Mouse (Mus musculus) MEL (cell line): ENCODE results near the gene Antxr1. TPM values are rescaled to one million over a fixed set of nuclear protein-coding genes. Genes with fewer than 3 reads are reported as not detected.

Source experiments
- DNase-seq: peaks from one replicate; pipeline ENCODE4 v3.0.0; 2011; ENCODE audit warnings: low read depth, low spot score
- H3K27ac ChIP-seq: 2 replicates; pipeline ENCODE4 v1.5.1; 2012; ENCODE audit warnings: low read depth, mild to moderate bottlenecking, control low read depth, low read length, moderate library complexity; ENCODE audit not compliant: control insufficient read depth
- H3K27me3 ChIP-seq, 2 experiments: fragments of 150-350 bp in 1 of 2; sonication (generic) in 1 of 2; 2 replicates each; pipeline ENCODE4 v1.6.1; 2012; ENCODE audit warnings: low read length in 2 of 2, mild to moderate bottlenecking in 2 of 2, improper control_type of control experiment in 1 of 2, moderate library complexity in 1 of 2; ENCODE audit not compliant: insufficient read depth in 2 of 2, control insufficient read depth in 1 of 2
- H3K36me3 ChIP-seq, 2 experiments: 2 replicates each; pipeline ENCODE4 v1.6.1; 2012 to 2014; ENCODE audit warnings: low read length in 2 of 2, improper control_type of control experiment in 1 of 2, inconsistent platforms in 1 of 2, mild to moderate bottlenecking in 1 of 2; ENCODE audit not compliant: insufficient read depth in 2 of 2, control insufficient read depth in 1 of 2
- H3K4me1 ChIP-seq, 2 experiments: fragments of 150-350 bp in 1 of 2; sonication (generic) in 1 of 2; 2 replicates each; pipeline ENCODE4 v1.6.1; 2012; ENCODE audit warnings: low read length in 2 of 2, improper control_type of control experiment in 1 of 2, mild to moderate bottlenecking in 1 of 2; ENCODE audit not compliant: insufficient read depth in 2 of 2, control insufficient read depth in 1 of 2
- H3K4me3 ChIP-seq, 2 experiments: fragments of 150-350 bp in 1 of 2; sonication (generic) in 1 of 2; 2 replicates each; pipeline ENCODE4 v1.5.1; 2012; ENCODE audit warnings: low read depth in 2 of 2, low read length in 2 of 2, mild to moderate bottlenecking in 2 of 2, moderate library complexity in 2 of 2, control low read depth in 1 of 2, improper control_type of control experiment in 1 of 2; ENCODE audit not compliant: control insufficient read depth in 1 of 2, insufficient read depth in 1 of 2
- H3K79me2 ChIP-seq: 2 replicates; pipeline ENCODE4 v1.6.1; 2012; ENCODE audit warnings: mild to moderate bottlenecking, low read length, moderate library complexity; ENCODE audit not compliant: control insufficient read depth, poor library complexity, insufficient read depth
- H3K9ac ChIP-seq: 2 replicates; pipeline ENCODE4 v1.6.1; 2012; ENCODE audit warnings: low read depth, mild to moderate bottlenecking, control low read depth, low read length, moderate library complexity; ENCODE audit not compliant: control insufficient read depth, poor library complexity, severe bottlenecking
- H3K9me3 ChIP-seq: fragments of 150-350 bp; sonication (generic); replicated peaks from 2 replicates; pipeline ENCODE4 v1.6.1; 2012; ENCODE audit warnings: mild to moderate bottlenecking, low read length, improper control_type of control experiment, moderate library complexity; ENCODE audit not compliant: insufficient read depth
- BHLHE40 ChIP-seq: IDR thresholded peaks from 2 replicates; pipeline ENCODE4 v1.6.1; 2012; ENCODE audit warnings: low read depth, mild to moderate bottlenecking, inconsistent platforms, low read length, improper control_type of control experiment, borderline replicate concordance
- CHD2 ChIP-seq: IDR thresholded peaks from 2 replicates; pipeline ENCODE4 v1.6.1; 2011; ENCODE audit warnings: low read length, improper control_type of control experiment
- CTCF ChIP-seq, 3 experiments: IDR thresholded peaks in 2 of 3; conservative IDR thresholded peaks in 1 of 3; 2 replicates each; pipeline ENCODE4 v1.5.1; 2011 to 2012; ENCODE audit warnings: low read length in 3 of 3, low read depth in 2 of 3, mild to moderate bottlenecking in 2 of 3, improper control_type of control experiment in 1 of 3, inconsistent platforms in 1 of 3, mixed read lengths in 1 of 3, moderate library complexity in 1 of 3; ENCODE audit not compliant: control insufficient read depth in 1 of 3, insufficient read depth in 1 of 3, poor library complexity in 1 of 3, severe bottlenecking in 1 of 3
- ETS1 ChIP-seq: IDR thresholded peaks from 2 replicates; pipeline ENCODE4 v1.6.1; 2012; ENCODE audit warnings: low read depth, mild to moderate bottlenecking, inconsistent platforms, low read length, improper control_type of control experiment, moderate library complexity
- GABPA ChIP-seq: IDR thresholded peaks from 2 replicates; pipeline ENCODE4 v1.6.1; 2012; ENCODE audit warnings: low read depth, mild to moderate bottlenecking, inconsistent platforms, low read length, improper control_type of control experiment, moderate library complexity
- KAT2A ChIP-seq: conservative IDR thresholded peaks from 2 replicates; pipeline ENCODE4 v1.6.1; 2012; ENCODE audit warnings: low read depth, low read length, improper control_type of control experiment, inconsistent platforms
- MAFK ChIP-seq: IDR thresholded peaks from 2 replicates; pipeline ENCODE4 v1.6.1; 2011; ENCODE audit warnings: low read depth, mild to moderate bottlenecking, low read length, improper control_type of control experiment, borderline replicate concordance
- MAX ChIP-seq: IDR thresholded peaks from 2 replicates; pipeline ENCODE4 v1.6.1; 2011; ENCODE audit warnings: low read length, improper control_type of control experiment
- MAZ ChIP-seq: IDR thresholded peaks from 2 replicates; pipeline ENCODE4 v1.6.1; 2012; ENCODE audit warnings: low read depth, mild to moderate bottlenecking, inconsistent platforms, low read length, improper control_type of control experiment
- MEF2A ChIP-seq: IDR thresholded peaks from 2 replicates; pipeline ENCODE4 v1.6.1; 2014; ENCODE audit warnings: low read depth, mild to moderate bottlenecking, inconsistent platforms, low read length, improper control_type of control experiment; ENCODE audit not compliant: poor library complexity, insufficient replicate concordance, severe bottlenecking; ENCODE audit errors: extremely low read depth
- MYC ChIP-seq: IDR thresholded peaks from 2 replicates; pipeline ENCODE4 v1.6.1; 2011; ENCODE audit warnings: low read depth, mild to moderate bottlenecking, low read length, improper control_type of control experiment, moderate library complexity
- NELFE ChIP-seq: IDR thresholded peaks from 2 replicates; pipeline ENCODE4 v1.6.1; 2011; ENCODE audit warnings: low read depth, low read length, improper control_type of control experiment
- NRF1 ChIP-seq: IDR thresholded peaks from 2 replicates; pipeline ENCODE4 v1.6.1; 2014; ENCODE audit warnings: low read depth, mild to moderate bottlenecking, inconsistent platforms, low read length, improper control_type of control experiment, moderate library complexity; ENCODE audit not compliant: poor library complexity, insufficient read depth, severe bottlenecking
- POLR2A ChIP-seq, 2 experiments: IDR thresholded peaks; 2 replicates each; pipeline ENCODE4 v1.6.1; 2011 to 2012; ENCODE audit warnings: low read length in 2 of 2, mild to moderate bottlenecking in 2 of 2, control low read depth in 1 of 2, improper control_type of control experiment in 1 of 2, low read depth in 1 of 2, moderate library complexity in 1 of 2; ENCODE audit not compliant: control insufficient read depth in 1 of 2, insufficient read depth in 1 of 2, poor library complexity in 1 of 2
- POLR2AphosphoS2 ChIP-seq: IDR thresholded peaks from 2 replicates; pipeline ENCODE4 v1.6.1; 2011; ENCODE audit warnings: low read length, improper control_type of control experiment
- POLR2AphosphoS5 ChIP-seq: IDR thresholded peaks from 2 replicates; pipeline ENCODE4 v1.6.1; 2012; ENCODE audit warnings: low read depth, borderline replicate concordance, mild to moderate bottlenecking, inconsistent platforms, low read length, moderate library complexity, mixed read lengths
- SIN3A ChIP-seq: IDR thresholded peaks from 2 replicates; pipeline ENCODE4 v1.6.1; 2012; ENCODE audit warnings: low read length, improper control_type of control experiment, inconsistent platforms
- TCF12 ChIP-seq: IDR thresholded peaks from 2 replicates; pipeline ENCODE4 v1.6.1; 2014; ENCODE audit warnings: low read depth, mild to moderate bottlenecking, inconsistent platforms, low read length, improper control_type of control experiment, moderate library complexity
- UBTF ChIP-seq: IDR thresholded peaks from 2 replicates; pipeline ENCODE4 v1.6.1; 2012; ENCODE audit warnings: low read depth, mild to moderate bottlenecking, inconsistent platforms, low read length, improper control_type of control experiment, moderate library complexity, borderline replicate concordance; ENCODE audit not compliant: insufficient read depth
- ZC3H11A ChIP-seq: IDR thresholded peaks from 2 replicates; pipeline ENCODE4 v1.6.1; 2012; ENCODE audit warnings: low read depth, mild to moderate bottlenecking, inconsistent platforms, low read length, improper control_type of control experiment
- ZMIZ1 ChIP-seq: IDR thresholded peaks from 2 replicates; pipeline ENCODE4 v1.6.1; 2012; ENCODE audit warnings: low read depth, mild to moderate bottlenecking, inconsistent platforms, low read length, improper control_type of control experiment, moderate library complexity
- polyA plus RNA-seq, 2 experiments: library from polyadenylated mRNA; stranded (reverse) in 1 of 2; unstranded in 1 of 2; fragments of >175 nt in 1 of 2; fragments of >200 nt in 1 of 2; gene quantifications; 2 replicates each; pipeline versions ENCODE4 v1.2.1 to v1.2.4; 2012; ENCODE audit warnings: low replicate concordance in 2 of 2, low read depth in 1 of 2; ENCODE audit not compliant: insufficient read length in 2 of 2, insufficient read depth in 1 of 2, missing spikeins in 1 of 2
- total RNA-seq: library from RNA; depleted of rRNA; stranded (reverse); fragments of 300-350 nt; gene quantifications from 2 replicates; pipeline ENCODE4 v1.2.3, GENCODE M21; 2012

Gene Antxr1
- total and polyA plus RNA-seq, 3 experiments, result 0.10 TPM; not detected in 2

DNA sequence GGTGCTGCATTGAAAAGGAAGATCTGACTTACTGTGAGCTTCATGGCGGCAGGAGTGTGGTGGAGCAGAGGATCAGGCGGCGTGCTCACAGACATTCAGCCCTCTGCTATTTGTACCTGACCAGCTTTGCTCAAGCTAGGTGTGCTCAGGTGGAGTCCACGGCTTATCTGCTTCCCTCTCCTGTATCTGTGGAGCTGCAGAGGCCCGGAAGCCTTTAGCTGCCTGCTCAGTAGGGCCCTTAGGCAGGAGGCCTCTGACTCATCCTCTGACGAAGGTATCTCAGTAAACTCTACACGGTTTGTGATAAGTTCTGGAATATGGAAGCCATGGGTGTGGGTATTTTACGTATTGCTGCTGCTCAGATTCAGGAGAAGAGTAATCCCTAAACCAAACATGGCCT, 15.2 kb upstream of the Antxr1 start, which contains the start of gene Gkn1:
Gene Gkn1 (minus strand): TSS at position 114 of the 400 bp plus-strand sequence.
- no peak for DNase-seq
- H3K4me3 ChIP-seq, result no peak within 1 kb of the TSS
- TF ChIP-seq MAFK (no peak), MAX (no peak), POLR2A (IDR thresholded peaks at IDR 0.05; ENCODE audit: control insufficient read depth in 1 of 2, insufficient read depth in 1 of 2, low read depth in 1 of 2, low read length in 2 of 2, poor library complexity in 1 of 2) (no peak), POLR2AphosphoS5 (no peak), MEF2A (no peak), ZMIZ1 (no peak), SIN3A (no peak), TCF12 (no peak), GABPA (no peak), NELFE (no peak), NRF1 (no peak), ZC3H11A (no peak), ETS1 (no peak)

GRCm38 (mm10) chr6:87335935-87336295, 294 bp upstream of the Antxr1 start:
- peaks cover 0 to 2% of the 10 kb centered on the region in 2 experiments; a peak in 1 of 4 replicates for H3K27me3 ChIP-seq
- H3K9ac ChIP-seq, result no peak overlapping the region
- TF ChIP-seq KAT2A (no peak), TCF12 (no peak), MAFK (no peak), ZC3H11A (no peak), MEF2A (no peak), CTCF (IDR thresholded peaks at IDR 0.05 in 2 of 3, conservative IDR thresholded peaks at IDR 0.05 in 1 of 3; ENCODE audit: control insufficient read depth in 1 of 3, insufficient read depth in 1 of 3, low read depth in 2 of 3, low read length in 3 of 3, poor library complexity in 1 of 3, severe bottlenecking in 1 of 3) (no peak; a peak in 1 of 6 replicates), NRF1 (no peak), MYC (no peak), NELFE (no peak), POLR2AphosphoS2 (no peak), BHLHE40 (no peak), MAZ (no peak), UBTF (no peak), POLR2A (IDR thresholded peaks at IDR 0.05; ENCODE audit: control insufficient read depth in 1 of 2, insufficient read depth in 1 of 2, low read depth in 1 of 2, low read length in 2 of 2, poor library complexity in 1 of 2) (no peak), CHD2 (no peak)
- no peaks in the 10 kb centered on the region for H3K4me1 ChIP-seq
- DNase-seq, result no peak
- no peaks in the 10 kb centered on the region for H3K36me3 ChIP-seq
- no peak overlapping the region for H3K4me3 ChIP-seq
- H3K27ac ChIP-seq, result no peak overlapping the region
- H3K9me3 ChIP-seq, result no peaks in the 10 kb centered on the region
- H3K79me2 ChIP-seq, result no peaks in the 10 kb centered on the region

More for the DNA sequence above, 15.2 kb upstream of the Antxr1 start, which contains the start of gene Gkn1:
- H3K27ac ChIP-seq, result no peak within 1 kb of the TSS
- no peak within 1 kb of the TSS for H3K9ac ChIP-seq
- peaks cover 6 to 25% of the 10 kb centered on the region in 2 experiments for H3K27me3 ChIP-seq
- H3K4me1 ChIP-seq, result no peaks in the 10 kb centered on the region
- H3K79me2 ChIP-seq, result no peaks in the 10 kb centered on the region
- H3K9me3 ChIP-seq, result no peaks in the 10 kb centered on the region
- H3K36me3 ChIP-seq, result no peaks in the 10 kb centered on the region
